ENCODE assay signal across 16 mouse cellular contexts in the genomic region with DNA sequence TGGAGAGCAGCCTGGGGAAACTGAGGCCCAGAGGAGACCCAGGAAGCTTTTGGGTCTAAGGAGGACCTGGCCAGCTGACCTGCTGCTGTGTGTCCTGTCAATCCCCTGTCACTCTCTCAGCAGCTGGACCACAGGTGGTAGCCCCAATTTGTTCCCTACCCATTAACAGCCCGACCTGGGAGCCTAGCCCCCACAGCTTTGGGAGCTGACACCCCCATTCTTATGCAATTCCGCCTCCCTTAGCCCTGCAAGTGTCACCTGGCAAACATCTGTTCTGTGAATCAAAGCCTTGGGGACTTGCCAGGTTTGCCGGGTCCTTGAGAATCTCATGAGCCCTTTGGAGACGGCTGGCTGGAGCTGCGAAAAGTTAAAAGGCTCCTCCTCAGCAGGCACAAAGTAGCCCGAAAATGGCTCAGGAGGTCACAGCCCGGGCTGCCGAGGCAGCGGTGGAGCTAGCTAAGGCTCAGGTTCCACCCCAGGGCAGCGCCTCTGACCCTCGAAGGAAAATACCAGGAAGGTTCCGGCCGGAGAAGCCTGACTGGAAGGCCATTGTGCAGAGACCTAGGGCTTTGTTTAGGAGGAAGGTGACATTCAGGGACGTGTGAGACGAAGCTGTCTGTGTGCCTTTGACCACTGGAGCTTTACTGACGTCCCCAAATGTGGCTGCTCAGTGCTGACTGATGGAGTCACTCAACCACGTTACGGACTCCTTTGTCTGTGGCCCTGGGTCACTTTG. TPM values are rescaled to one million over a fixed set of nuclear protein-coding genes. Genes with fewer than 3 reads are reported as not detected.
DNase-seq lines count a peak whose midpoint lies in the region; ATAC-seq and TF ChIP-seq lines count a peak whose summit lies in the region.
"Had no signal": no experiment of that assay in that cellular context is flagged by ENCODE, and none has a peak within 500 bp of the region (broad histone marks: within the 10 kb centered on the region; RNA-seq: fewer than 3 reads in every experiment).

No protein-coding gene starts in this region.

- no peak for TF ChIP-seq EP300 in heart, adult 2 months (IDR thresholded peaks at IDR 0.05; ENCODE audit: insufficient read depth, low read depth, low read length)
- peak; percentile 85 for TF ChIP-seq EP300 in ES-Bruce4 (IDR thresholded peaks at IDR 0.05; ENCODE audit: insufficient read depth, low read depth, low read length)

- peak overlapping the region; percentile 5; the same call in 1 of the 2 replicates for H3K4me3 ChIP-seq in heart, embryonic 10.5 days
- no peak overlapping the region for H3K4me3 ChIP-seq in heart, adult 2 months
- H3K4me3 ChIP-seq in ES-Bruce4 (ENCODE audit: low read depth, low read length), result no peak overlapping the region
- no peak overlapping the region for H3K4me3 ChIP-seq in limb, embryonic 12.5 days (replicated peaks)
- H3K4me3 ChIP-seq: embryonic facial prominence, embryonic 12.5 days; hindbrain, embryonic 13.5 days; limb, embryonic 13.5 days had no signal

- no peak overlapping the region for H3K27ac ChIP-seq in heart, embryonic 10.5 days
- no peak overlapping the region for H3K27ac ChIP-seq in heart, adult 2 months
- H3K27ac ChIP-seq in ES-Bruce4 (ENCODE audit: insufficient read depth, low read length), result no peak overlapping the region
- H3K27ac ChIP-seq in limb, embryonic 12.5 days, result no peak overlapping the region
- H3K27ac ChIP-seq: embryonic facial prominence, embryonic 12.5 days; hindbrain, embryonic 13.5 days; limb, embryonic 13.5 days had no signal

- TF ChIP-seq POLR2A in heart, adult 2 months (IDR thresholded peaks at IDR 0.05; ENCODE audit: insufficient read depth, low read depth, low read length), result no peak
- no peak for TF ChIP-seq POLR2A in ES-Bruce4 (IDR thresholded peaks at IDR 0.05; ENCODE audit: insufficient read depth, low read length)

- no peaks in the 10 kb centered on the region for H3K36me3 ChIP-seq in heart, embryonic 10.5 days
- no peaks in the 10 kb centered on the region for H3K36me3 ChIP-seq in heart, adult 2 months (ENCODE audit: control insufficient read depth, insufficient read depth, low read length)
- no peaks in the 10 kb centered on the region for H3K36me3 ChIP-seq in ES-Bruce4 (ENCODE audit: control insufficient read depth, insufficient read depth, low read length, poor library complexity, severe bottlenecking)
- no peaks in the 10 kb centered on the region for H3K36me3 ChIP-seq in limb, embryonic 12.5 days
- H3K36me3 ChIP-seq: embryonic facial prominence, embryonic 12.5 days; hindbrain, embryonic 13.5 days; limb, embryonic 13.5 days had no signal

- H3K4me1 ChIP-seq in heart, embryonic 10.5 days, result peaks cover 19% of the 10 kb centered on the region
- no peaks in the 10 kb centered on the region for H3K4me1 ChIP-seq in heart, adult 2 months (ENCODE audit: control insufficient read depth, insufficient read depth, low read length)
- peaks cover 2% of the 10 kb centered on the region for H3K4me1 ChIP-seq in ES-Bruce4 (ENCODE audit: control insufficient read depth, insufficient read depth, low read length)
- peaks cover 6% of the 10 kb centered on the region for H3K4me1 ChIP-seq in limb, embryonic 12.5 days (replicated peaks)
- H3K4me1 ChIP-seq: embryonic facial prominence, embryonic 12.5 days; hindbrain, embryonic 13.5 days had no signal

- peaks cover 54% of the 10 kb centered on the region for H3K27me3 ChIP-seq in heart, embryonic 10.5 days (ENCODE audit: insufficient read depth, poor library complexity, severe bottlenecking)
- H3K27me3 ChIP-seq in heart, adult 2 months (ENCODE audit: control insufficient read depth, insufficient read depth, low read length), result no peaks in the 10 kb centered on the region
- H3K27me3 ChIP-seq in ES-Bruce4 (ENCODE audit: control insufficient read depth, insufficient read depth, low read length, poor library complexity, severe bottlenecking), result no peaks in the 10 kb centered on the region
- H3K27me3 ChIP-seq in limb, embryonic 12.5 days, result peaks cover 47% of the 10 kb centered on the region

- TF ChIP-seq CTCF in heart, adult 2 months (IDR thresholded peaks at IDR 0.05), result no peak
- TF ChIP-seq CTCF in ES-Bruce4 (IDR thresholded peaks at IDR 0.05; ENCODE audit: low read depth, low read length), result no peak

- H3K9ac ChIP-seq in heart, adult 2 months (ENCODE audit: low read depth, low read length), result no peak overlapping the region
- no peak overlapping the region for H3K9ac ChIP-seq in ES-Bruce4 (ENCODE audit: low read depth, poor library complexity, severe bottlenecking)
- H3K9ac ChIP-seq in limb, embryonic 12.5 days (replicated peaks), result 0 out of 2 replicates have a peak overlapping the region, but pooled peaks have one; percentile 23
- H3K9ac ChIP-seq: embryonic facial prominence, embryonic 12.5 days; hindbrain, embryonic 13.5 days; limb, embryonic 13.5 days had no signal

- no peaks in the 10 kb centered on the region for H3K9me3 ChIP-seq in heart, embryonic 10.5 days
- no peaks in the 10 kb centered on the region for H3K9me3 ChIP-seq in ES-Bruce4 (replicated peaks; ENCODE audit: control insufficient read depth, insufficient read depth, low read length, poor library complexity, severe bottlenecking)
- H3K9me3 ChIP-seq in limb, embryonic 12.5 days, result no peaks in the 10 kb centered on the region
- H3K9me3 ChIP-seq: embryonic facial prominence, embryonic 12.5 days; hindbrain, embryonic 13.5 days; limb, embryonic 13.5 days had no signal

- H3K79me2 ChIP-seq in heart, adult 2 months (replicated peaks; ENCODE audit: control insufficient read depth, insufficient read depth, low read length), result no peaks in the 10 kb centered on the region

- ATAC-seq in limb, embryonic 12.5 days (ENCODE audit: insufficient number of reproducible peaks, insufficient read depth, low FRiP score, low TSS enrichment, low read depth), result no peak

- DNase-seq in heart, embryonic 10.5 days (ENCODE audit: low spot score), result no peak
- no peak for DNase-seq in heart, adult 2 months
- DNase-seq in adrenal gland, postnatal 25 days, result peak; percentile 64
- no peak for DNase-seq in retina, postnatal 1 day
- no peak for DNase-seq in right cerebral cortex, postnatal 4 days
- no peak for DNase-seq in ovary, postnatal 10 days (ENCODE audit: low spot score)
- DNase-seq: cerebellum, adult 8-10 months; kidney, adult 2 months; layer of hippocampus, adult 9-11 months had no signal

- 3% methylated on average over 18 of the region's 18 CpGs for WGBS in heart, embryonic 10.5 days
- 13% methylated on average over 18 of the region's 18 CpGs for WGBS in heart, adult 2 months
- WGBS in limb, embryonic 12.5 days, result 7% methylated on average over 18 of the region's 18 CpGs

- peak overlapping the region; percentile 8; the same call in 1 of the 2 replicates for H3K4me2 ChIP-seq in limb, embryonic 12.5 days
- H3K4me2 ChIP-seq: embryonic facial prominence, embryonic 12.5 days; hindbrain, embryonic 13.5 days; limb, embryonic 13.5 days had no signal

- intact Hi-C loops in heart, adult 2 months (cut with DNase I), result no loop called here

RNA-seq across cellular contexts. Expression of gene Fgf15, which starts 7.6 kb away (rescaled TPM):
- polyA plus RNA-seq in heart, embryonic 10.5 days (2016; fragmentation: Nextera tagmentation; extraction: Ambion mirVana), result 0.41 and 1.5 TPM in 2 replicates
- not detected for total RNA-seq in heart, adult 2 months (2021)
- not detected in 2 replicates for polyA plus RNA-seq in heart, adult 2 months (2012; rRNA removed)
- polyA plus RNA-seq in ES-Bruce4 (2011; ENCODE audit: insufficient read depth, insufficient read length, low read depth, missing spikeins), result 3.1 and 3.3 TPM in 2 replicates
- total RNA-seq in adrenal gland, postnatal 25 days (2021), result not detected in 2 replicates
- 0.42 and 0.76 TPM in 2 replicates for polyA plus RNA-seq in limb, embryonic 12.5 days (2016; fragmentation: Nextera tagmentation; extraction: Ambion mirVana)
- total RNA-seq: heart, adult 8-10 months had no signal
- polyA plus RNA-seq: kidney, adult 2 months; stomach, embryonic 16.5 days had no signal

RNA-seq across cellular contexts. Expression of gene LTO1, which starts 26.2 kb away (rescaled TPM):
- polyA plus RNA-seq in heart, embryonic 10.5 days (2016; fragmentation: Nextera tagmentation; extraction: Ambion mirVana), result 23.3 and 26.0 TPM in 2 replicates
- total RNA-seq in heart, adult 2 months (2021), result 10 to 100 TPM; 12.5 to 13.1 TPM
- polyA plus RNA-seq in heart, adult 2 months (2012; rRNA removed), result 12.1 and 15.7 TPM in 2 replicates
- polyA plus RNA-seq in ES-Bruce4 (2011; ENCODE audit: insufficient read depth, insufficient read length, low read depth, missing spikeins), result 21.5 and 30.7 TPM in 2 replicates
- total RNA-seq in adrenal gland, postnatal 25 days (2021), result 18.7 and 27.1 TPM in 2 replicates
- 26.1 and 27.9 TPM in 2 replicates for polyA plus RNA-seq in limb, embryonic 12.5 days (2016; fragmentation: Nextera tagmentation; extraction: Ambion mirVana)

RNA-seq across cellular contexts. Expression of gene Fgf4, which starts 41.6 kb away (rescaled TPM):
- polyA plus RNA-seq in heart, embryonic 10.5 days (2016; fragmentation: Nextera tagmentation; extraction: Ambion mirVana), result 0.34 TPM in 1 of 2 replicates, not detected in the other
- not detected for total RNA-seq in heart, adult 2 months (2021)
- not detected in 2 replicates for polyA plus RNA-seq in heart, adult 2 months (2012; rRNA removed)
- polyA plus RNA-seq in ES-Bruce4 (2011; ENCODE audit: insufficient read depth, insufficient read length, low read depth, missing spikeins), result 82.9 and 84.3 TPM in 2 replicates
- total RNA-seq in adrenal gland, postnatal 25 days (2021), result not detected in 2 replicates
- 0.49 TPM in 2 replicates for polyA plus RNA-seq in limb, embryonic 12.5 days (2016; fragmentation: Nextera tagmentation; extraction: Ambion mirVana)
- total RNA-seq: heart, adult 8-10 months had no signal
- polyA plus RNA-seq: hindbrain, embryonic 13.5 days; kidney, adult 2 months had no signal

RNA-seq across cellular contexts. Expression of gene Fgf3, which starts 50.8 kb away (rescaled TPM):
- 0.07 and 0.88 TPM in 2 replicates for polyA plus RNA-seq in heart, embryonic 10.5 days (2016; fragmentation: Nextera tagmentation; extraction: Ambion mirVana)
- not detected for total RNA-seq in heart, adult 2 months (2021)
- polyA plus RNA-seq in heart, adult 2 months (2012; rRNA removed), result not detected in 2 replicates
- 0.43 and 0.78 TPM in 2 replicates for polyA plus RNA-seq in ES-Bruce4 (2011; ENCODE audit: insufficient read depth, insufficient read length, low read depth, missing spikeins)
- 1.0 and 1.2 TPM in 2 replicates for total RNA-seq in adrenal gland, postnatal 25 days (2021)
- polyA plus RNA-seq in limb, embryonic 12.5 days (2016; fragmentation: Nextera tagmentation; extraction: Ambion mirVana), result not detected in 2 replicates
- total RNA-seq: heart, adult 8-10 months had no signal
- polyA plus RNA-seq: kidney, adult 2 months; stomach, embryonic 16.5 days had no signal

RNA-seq across cellular contexts. Expression of gene Ccnd1, which starts 51.0 kb away (rescaled TPM):
- polyA plus RNA-seq in heart, embryonic 10.5 days (2016; fragmentation: Nextera tagmentation; extraction: Ambion mirVana), result 92.1 and 96.5 TPM in 2 replicates
- total RNA-seq in heart, adult 2 months (2021), result 10 to 100 TPM; 28.3 to 43.6 TPM
- polyA plus RNA-seq in heart, adult 2 months (2012; rRNA removed), result 27.3 and 31.4 TPM in 2 replicates
- 36.3 and 36.5 TPM in 2 replicates for polyA plus RNA-seq in ES-Bruce4 (2011; ENCODE audit: insufficient read depth, insufficient read length, low read depth, missing spikeins)
- total RNA-seq in adrenal gland, postnatal 25 days (2021), result 111 and 117 TPM in 2 replicates
- polyA plus RNA-seq in limb, embryonic 12.5 days (2016; fragmentation: Nextera tagmentation; extraction: Ambion mirVana), result 165 and 178 TPM in 2 replicates

Comparison
In these comparisons a context has a peak if more than half of its experiments do, and no peak if none do; other contexts are left out.
1. RNA of gene Fgf4, which starts 41.6 kb away (polyA plus RNA-seq): 82.9 to 84.3 TPM in ES-Bruce4; 0.49 TPM in limb, embryonic 12.5 days, 0.34 TPM in heart, embryonic 10.5 days and not detected in heart, adult 2 months; every median in the first group is over 10 times any median in the second.